Mouse (Mus musculus) G1E-ER4 (cell line): ENCODE data around the gene Eif4g1. TPM values are rescaled to one million over a fixed set of nuclear protein-coding genes. Genes with fewer than 3 reads are reported as not detected.

Experiments
- GATA1 ChIP-seq: IDR thresholded peaks from one replicate; pipeline ENCODE4 v1.8.0; 2012; ENCODE audit warnings: low read length, inconsistent platforms
- polyA plus RNA-seq: library from polyadenylated mRNA; stranded (reverse); fragments of >175 nt; gene quantifications from 2 replicates; pipeline ENCODE4 v1.2.3, GENCODE M21; 2012

The Eif4g1 gene
- polyA plus RNA-seq, 1 experiment: 1,405 TPM

- no peak for TF ChIP-seq GATA1
These were observed 25.1 kb downstream of the Eif4g1 start, which contains the start of gene Fam131a for GRCm38 (mm10) chr16:20693111-20693701. Gene Fam131a, plus strand, starts transcription at chr16:20693241.

GRCm38 (mm10) chr16:20694781-20695180 lies 26.7 kb downstream of the Eif4g1 start:
- no peak for TF ChIP-seq GATA1

GRCm38 (mm10) chr16:20695622-20696323 lies 27.7 kb downstream of the Eif4g1 start:
- TF ChIP-seq GATA1: no peak

DNA sequence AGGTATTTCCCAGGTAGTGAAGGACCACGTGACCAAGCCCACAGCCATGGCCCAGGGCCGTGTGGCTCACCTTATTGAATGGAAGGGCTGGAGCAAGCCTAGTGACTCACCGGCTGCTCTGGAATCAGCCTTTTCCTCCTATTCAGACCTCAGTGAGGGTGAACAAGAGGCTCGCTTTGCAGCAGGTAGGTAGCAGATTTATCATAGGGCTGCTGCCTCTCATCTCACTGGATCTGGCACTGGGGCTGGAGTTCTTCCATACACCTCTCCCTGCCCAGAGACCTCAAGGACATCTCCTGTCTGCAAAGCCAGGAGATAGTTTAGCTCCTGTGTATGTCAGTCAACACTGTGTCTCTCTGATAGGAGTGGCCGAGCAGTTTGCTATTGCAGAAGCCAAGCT lies 31.2 kb downstream of the Eif4g1 start:
- TF ChIP-seq GATA1: no peak

DNA sequence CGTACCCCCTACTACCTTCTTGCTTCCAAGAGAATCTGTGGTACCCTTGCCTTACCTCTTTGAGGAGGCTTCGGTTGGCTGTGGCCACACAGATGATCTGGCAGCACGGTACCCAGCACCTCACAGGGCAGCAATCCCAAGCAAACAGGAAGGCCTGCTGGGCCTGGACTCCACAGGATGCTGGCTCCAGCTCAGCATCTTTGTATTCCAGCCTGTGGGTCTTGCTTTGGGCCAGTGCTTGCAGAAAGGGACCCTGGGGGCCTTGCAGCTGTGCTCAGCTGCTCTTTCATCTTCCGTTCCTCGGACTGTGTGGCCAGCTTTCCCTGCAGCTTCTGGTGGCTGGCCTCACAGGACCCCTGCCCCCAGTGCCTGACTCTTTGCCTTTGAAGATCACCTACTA lies 31.9 kb downstream of the Eif4g1 start:
- no peak for TF ChIP-seq GATA1

DNA sequence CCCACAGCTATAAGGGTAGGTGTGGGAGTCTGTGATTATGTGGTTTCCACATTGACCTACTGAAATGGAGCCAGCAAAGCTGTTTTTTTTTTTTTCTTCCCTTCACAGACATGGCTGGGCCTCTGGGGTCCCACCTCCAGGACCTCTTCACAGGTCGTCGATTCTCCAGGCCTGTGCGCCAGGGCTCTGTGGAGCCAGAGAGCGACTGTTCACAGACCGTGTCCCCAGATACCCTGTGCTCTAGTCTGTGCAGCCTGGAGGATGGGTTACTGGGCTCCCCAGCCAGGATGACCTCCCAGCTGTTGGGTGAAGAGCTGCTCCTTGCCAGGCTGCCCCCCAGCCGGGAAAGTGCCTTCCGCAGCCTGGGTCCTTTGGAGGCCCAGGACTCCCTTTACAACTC lies 33.2 kb downstream of the Eif4g1 start:
- TF ChIP-seq GATA1: no peak

GRCm38 (mm10) chr16:20701729-20702521 lies 33.8 kb downstream of the Eif4g1 start:
- no peak for TF ChIP-seq GATA1

DNA sequence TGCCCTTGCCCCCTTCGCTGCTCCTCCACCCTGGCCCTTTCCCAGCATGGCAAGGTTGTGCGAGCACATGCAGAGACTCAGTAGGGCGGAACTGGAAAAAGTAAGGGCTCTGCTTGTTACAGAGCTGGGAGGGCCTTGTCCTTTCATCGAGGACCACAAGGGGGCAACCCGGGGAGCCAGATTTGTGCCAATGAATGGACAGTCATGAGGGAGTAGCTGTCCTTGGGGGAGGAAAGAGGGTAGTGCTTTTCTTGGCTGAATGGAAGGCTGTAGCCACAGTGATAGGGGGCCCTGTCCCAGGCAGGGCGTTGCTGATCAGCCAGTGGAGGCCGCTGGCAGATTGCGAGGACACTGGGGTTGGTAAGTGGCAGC lies 34.4 kb downstream of the Eif4g1 start:
- TF ChIP-seq GATA1: no peak

- no peak for TF ChIP-seq GATA1
These were observed 35.0 kb downstream of the Eif4g1 start for GRCm38 (mm10) chr16:20703071-20703470.

GRCm38 (mm10) chr16:20703699-20704400 lies 35.7 kb downstream of the Eif4g1 start:
- TF ChIP-seq GATA1: peak; percentile 69

- TF ChIP-seq GATA1: no peak
These were observed 37.7 kb downstream of the Eif4g1 start for GRCm38 (mm10) chr16:20705786-20706185.

GRCm38 (mm10) chr16:20706407-20707055 lies 38.4 kb downstream of the Eif4g1 start:
- TF ChIP-seq GATA1: peak; percentile 61

- no peak for TF ChIP-seq GATA1
These were observed 40.3 kb downstream of the Eif4g1 start for GRCm38 (mm10) chr16:20708220-20708938.

- no peak for TF ChIP-seq GATA1
These were observed 41.0 kb downstream of the Eif4g1 start for GRCm38 (mm10) chr16:20708939-20709734.
